Mouse (Mus musculus) heart, embryonic 11.5 days (tissue): ENCODE measurements at regions not wholly inside any gene's neighbourhood (a gene's known extent, or its start where the extent isn't known, plus 50 kb on each side); places are given as distances from the start of the nearest gene placed in this dataset.

Experiments used
- ATAC-seq: fragments of 200-750 bp; cut with Nextera tagmentation; replicated peaks from 2 replicates; pipeline ENCODE4 v1.8.0; 2017; ENCODE audit warnings: moderate library complexity; ENCODE audit not compliant: insufficient number of reproducible peaks, low FRiP score, low TSS enrichment
- H3K27ac ChIP-seq: fragments of 300-500 bp; sonication (generic); 2 replicates; pipeline ENCODE4 v1.5.1; 2014; ENCODE audit warnings: mild to moderate bottlenecking, low read depth, low read length
- H3K27me3 ChIP-seq: fragments of 300-500 bp; sonication (generic); 2 replicates; pipeline ENCODE4 v1.6.1; 2014; ENCODE audit warnings: mild to moderate bottlenecking, low read length, mixed read lengths; ENCODE audit not compliant: control insufficient read depth, insufficient read depth
- H3K36me3 ChIP-seq: fragments of 300-500 bp; sonication (generic); 2 replicates; pipeline ENCODE4 v1.6.1; 2014; ENCODE audit warnings: mild to moderate bottlenecking, low read length, moderate library complexity, mixed read lengths; ENCODE audit not compliant: control insufficient read depth, insufficient read depth
- H3K4me1 ChIP-seq: fragments of 300-500 bp; sonication (generic); 2 replicates; pipeline ENCODE4 v1.6.1; 2014; ENCODE audit warnings: low read length; ENCODE audit not compliant: control insufficient read depth, insufficient read depth
- H3K4me2 ChIP-seq: fragments of 300-500 bp; sonication (generic); 2 replicates; pipeline ENCODE4 v1.6.1; 2014; ENCODE audit warnings: mild to moderate bottlenecking, moderate library complexity
- H3K4me3 ChIP-seq: fragments of 300-500 bp; sonication (generic); 2 replicates; pipeline ENCODE4 v1.5.1; 2014; ENCODE audit warnings: low read depth, low read length
- H3K9ac ChIP-seq: fragments of 300-500 bp; sonication (generic); 2 replicates; pipeline ENCODE4 v1.6.1; 2014; ENCODE audit warnings: mild to moderate bottlenecking, low read depth, low read length, moderate library complexity
- H3K9me3 ChIP-seq: fragments of 300-500 bp; sonication (generic); replicated peaks from 2 replicates; pipeline ENCODE4 v1.6.1; 2016; ENCODE audit warnings: low read length; ENCODE audit not compliant: control insufficient read depth
- WGBS: fragments of 180-500 bp; shearing (Covaris S2); extraction: QIAGEN DNeasy Blood & Tissue Kit; methylation state at CpG from one replicate; pipeline ENCODE4 v1.1.7; 2014; ENCODE audit not compliant: insufficient replicate concordance; 5-methylcytosine and 5-hydroxymethylcytosine counted together

- Histone ChIP-seq H3K4me3 (no peak overlapping the region), H3K4me1 (peaks cover 3% of the 10 kb centered on the region; the same call in 1 of the 2 replicates), H3K36me3 (no peaks in the 10 kb centered on the region), H3K4me2 (no peak overlapping the region), H3K27ac (no peak overlapping the region), H3K9ac (no peak overlapping the region), H3K9me3 (no peaks in the 10 kb centered on the region), H3K27me3 (no peaks in the 10 kb centered on the region)
- 52% methylated on average over 5 of the region's 5 CpGs for WGBS
- no peak for ATAC-seq
Observed at GRCm38 (mm10) chr2:61387561-61387960, 190.8 kb upstream of the Tank start.

DNA sequence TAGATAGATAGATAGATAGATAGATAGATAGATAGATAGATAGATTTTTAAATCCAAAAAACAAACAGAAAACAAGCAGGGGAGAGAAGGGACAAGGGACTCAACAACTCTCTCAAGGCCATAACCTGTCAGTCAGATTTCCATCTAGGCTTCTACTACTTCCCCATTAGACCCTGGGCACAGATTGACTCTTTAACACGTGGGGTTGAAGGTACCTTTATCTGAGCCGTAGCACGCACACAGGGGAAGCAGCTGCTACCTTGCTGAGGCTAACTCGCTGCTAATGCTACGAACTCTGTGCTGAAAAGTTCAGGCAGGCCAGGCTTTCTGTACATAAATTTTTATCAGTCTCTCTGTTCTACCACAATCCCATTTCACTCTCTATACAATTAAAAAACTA is 191.4 kb upstream of the Tank start:
- Histone ChIP-seq H3K27ac (no peak overlapping the region), H3K4me2 (no peak overlapping the region), H3K9ac (no peak overlapping the region), H3K9me3 (no peaks in the 10 kb centered on the region), H3K4me3 (no peak overlapping the region), H3K4me1 (peaks cover 3% of the 10 kb centered on the region; the same call in 1 of the 2 replicates), H3K36me3 (no peaks in the 10 kb centered on the region), H3K27me3 (no peaks in the 10 kb centered on the region)
- WGBS, result 68% methylated on average over 5 of the region's 5 CpGs
- no peak for ATAC-seq

GRCm38 (mm10) chr2:61384467-61384866 is 193.9 kb upstream of the Tank start:
- Histone ChIP-seq H3K9ac (no peak overlapping the region), H3K9me3 (no peaks in the 10 kb centered on the region), H3K27me3 (no peaks in the 10 kb centered on the region), H3K4me1 (peaks cover 3% of the 10 kb centered on the region; the same call in 1 of the 2 replicates), H3K4me3 (no peak overlapping the region), H3K36me3 (no peaks in the 10 kb centered on the region), H3K27ac (no peak overlapping the region), H3K4me2 (no peak overlapping the region)
- WGBS, result 29% methylated on average over 6 of the region's 6 CpGs
- ATAC-seq, result no peak

GRCm38 (mm10) chr2:61383744-61384295 is 194.6 kb upstream of the Tank start:
- Histone ChIP-seq H3K4me1 (peaks cover 3% of the 10 kb centered on the region; the same call in 1 of the 2 replicates), H3K4me2 (no peak overlapping the region), H3K9me3 (no peaks in the 10 kb centered on the region), H3K27ac (no peak overlapping the region), H3K36me3 (no peaks in the 10 kb centered on the region), H3K9ac (no peak overlapping the region), H3K4me3 (no peak overlapping the region), H3K27me3 (no peaks in the 10 kb centered on the region)
- no peak for ATAC-seq
- WGBS, result 91% methylated on average over 1 of the region's 1 CpGs

DNA sequence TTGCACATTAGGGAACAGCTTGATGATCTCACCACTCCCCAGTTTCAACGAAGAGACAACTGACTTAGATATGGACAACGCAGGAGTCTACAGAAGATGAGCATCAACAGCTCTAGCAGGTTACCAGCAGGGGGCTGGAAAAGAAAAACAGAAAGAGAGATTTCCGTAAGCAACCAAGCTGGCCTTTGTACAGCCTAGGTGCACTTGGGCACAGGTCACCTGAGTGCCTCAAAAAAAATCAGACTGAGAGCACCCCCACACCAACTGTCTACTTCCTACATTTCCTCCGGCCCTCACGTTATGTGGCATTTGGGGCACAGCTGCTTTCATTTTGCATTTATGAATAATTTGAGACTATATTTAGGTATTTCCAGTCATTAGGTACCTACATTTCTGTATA is 199.3 kb upstream of the Tank start:
- no peaks in the 10 kb centered on the region for H3K4me1 ChIP-seq
- no peak overlapping the region for H3K27ac ChIP-seq
- 70% methylated on average over 5 of the region's 5 CpGs for WGBS
- H3K9ac ChIP-seq, result no peak overlapping the region
- H3K27me3 ChIP-seq, result no peaks in the 10 kb centered on the region
- no peak overlapping the region for H3K4me3 ChIP-seq
- no peaks in the 10 kb centered on the region for H3K36me3 ChIP-seq
- no peak overlapping the region for H3K4me2 ChIP-seq
- ATAC-seq, result no peak
- H3K9me3 ChIP-seq, result no peaks in the 10 kb centered on the region

GRCm38 (mm10) chr2:61378297-61378696 is 200.1 kb upstream of the Tank start:
- H3K27ac ChIP-seq, result no peak overlapping the region
- no peaks in the 10 kb centered on the region for H3K9me3 ChIP-seq
- no peaks in the 10 kb centered on the region for H3K4me1 ChIP-seq
- H3K4me3 ChIP-seq, result no peak overlapping the region
- no peaks in the 10 kb centered on the region for H3K27me3 ChIP-seq
- H3K9ac ChIP-seq, result no peak overlapping the region
- 85% methylated on average over 5 of the region's 5 CpGs for WGBS
- no peak overlapping the region for H3K4me2 ChIP-seq
- no peak for ATAC-seq
- H3K36me3 ChIP-seq, result no peaks in the 10 kb centered on the region

DNA sequence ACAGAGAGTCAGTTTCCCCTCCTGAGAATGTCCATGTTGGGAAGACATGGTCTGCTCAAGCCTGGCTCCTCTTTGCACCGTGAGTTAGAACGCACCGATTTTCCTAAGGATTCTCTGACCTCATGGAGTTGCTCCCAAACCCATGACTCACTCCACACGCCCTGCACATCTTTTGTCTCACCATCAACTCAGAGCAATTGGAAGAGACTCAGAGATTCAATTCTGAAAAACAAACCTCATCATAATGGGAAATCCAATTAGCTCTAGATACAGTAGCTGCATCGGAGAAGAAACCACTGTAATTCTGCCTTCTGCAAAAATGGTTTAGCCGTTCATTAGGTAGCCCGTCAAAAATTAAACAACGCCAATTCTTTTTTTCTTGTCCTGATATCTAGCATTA is 200.6 kb upstream of the Tank start:
- Histone ChIP-seq H3K9me3 (no peaks in the 10 kb centered on the region), H3K27me3 (no peaks in the 10 kb centered on the region), H3K4me1 (no peaks in the 10 kb centered on the region), H3K4me3 (no peak overlapping the region), H3K9ac (no peak overlapping the region), H3K27ac (no peak overlapping the region), H3K36me3 (no peaks in the 10 kb centered on the region), H3K4me2 (no peak overlapping the region)
- ATAC-seq, result no peak
- WGBS, result 75% methylated on average over 8 of the region's 8 CpGs

GRCm38 (mm10) chr2:61362606-61363005 is 215.8 kb upstream of the Tank start:
- H3K4me2 ChIP-seq, result no peak overlapping the region
- no peak overlapping the region for H3K4me3 ChIP-seq
- no peaks in the 10 kb centered on the region for H3K36me3 ChIP-seq
- H3K27ac ChIP-seq, result no peak overlapping the region
- no peak for ATAC-seq
- 81% methylated on average over 4 of the region's 4 CpGs for WGBS
- no peak overlapping the region for H3K9ac ChIP-seq
- no peaks in the 10 kb centered on the region for H3K27me3 ChIP-seq
- H3K9me3 ChIP-seq, result no peaks in the 10 kb centered on the region
- H3K4me1 ChIP-seq, result no peaks in the 10 kb centered on the region

DNA sequence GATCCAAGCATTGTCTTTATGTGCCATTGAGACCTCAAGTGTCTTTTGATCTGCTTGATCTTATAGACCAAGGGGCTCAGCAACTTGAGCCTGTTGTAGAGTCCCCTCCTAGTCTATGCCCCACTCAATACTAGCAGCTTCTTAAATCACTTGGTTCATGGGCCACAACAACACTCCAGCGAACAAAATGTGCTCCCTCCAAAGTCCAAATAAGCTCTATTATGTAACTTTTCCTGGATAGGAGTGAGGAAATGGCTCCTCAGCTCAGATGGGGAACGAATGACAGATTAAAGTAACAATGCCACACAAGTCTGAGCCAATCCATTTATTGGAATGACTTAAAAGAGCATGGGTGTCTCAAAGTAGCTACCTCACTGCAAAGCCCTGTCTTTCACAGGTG is 217.0 kb upstream of the Tank start:
- Histone ChIP-seq H3K9ac (no peak overlapping the region), H3K9me3 (no peaks in the 10 kb centered on the region), H3K4me2 (no peak overlapping the region), H3K27me3 (no peaks in the 10 kb centered on the region), H3K4me3 (no peak overlapping the region), H3K4me1 (no peaks in the 10 kb centered on the region), H3K27ac (no peak overlapping the region), H3K36me3 (no peaks in the 10 kb centered on the region)
- 70% methylated on average over 2 of the region's 2 CpGs for WGBS
- ATAC-seq, result no peak
